8 mouse cellular contexts compared by ENCODE assay signal in the genomic region with DNA sequence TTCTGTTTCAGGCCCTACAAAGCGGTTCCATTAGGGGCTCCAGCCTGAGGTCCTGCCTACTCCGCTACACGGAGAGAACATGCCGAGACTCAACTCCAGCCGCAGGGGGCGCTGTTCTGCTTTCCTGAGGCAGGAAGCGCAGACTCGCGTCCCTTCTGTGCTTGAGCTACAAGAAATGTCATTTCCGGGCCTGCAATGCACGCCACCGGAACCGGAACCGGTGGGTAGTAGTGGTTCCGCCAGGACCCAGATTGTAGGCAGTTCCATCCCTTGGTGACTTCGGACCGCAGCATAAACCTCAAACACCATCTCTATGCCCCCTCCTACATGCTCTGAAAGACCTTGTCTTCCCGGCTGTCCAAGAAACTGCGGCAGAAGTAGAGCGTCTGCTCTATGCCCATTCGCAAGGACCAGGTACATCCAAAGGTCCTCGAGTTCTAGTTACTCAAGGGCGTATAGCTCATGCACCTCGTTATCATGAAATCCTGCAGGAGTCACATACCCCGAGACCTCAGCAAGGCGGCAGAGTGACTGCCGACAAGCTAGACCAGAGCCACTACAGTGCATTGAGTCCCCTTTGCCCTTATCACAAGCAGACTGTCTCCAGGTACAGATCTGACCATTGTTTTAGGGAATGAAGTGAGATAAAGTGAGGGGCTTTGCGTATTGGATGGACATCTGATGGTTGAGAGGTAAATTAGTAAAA. TPM values are rescaled to one million over a fixed set of nuclear protein-coding genes. Genes with fewer than 3 reads are reported as not detected.
A peak's percentile ranks its signal among the peaks of the same experiment; 100 is the strongest.
DNase-seq lines count a peak whose midpoint lies in the region; ATAC-seq and TF ChIP-seq lines count a peak whose summit lies in the region.

Gene Atp6v0e (plus strand): TSS at position 254 of the 706 bp plus-strand sequence.

- no peaks in the 10 kb centered on the region for H3K36me3 ChIP-seq in forebrain, embryonic 15.5 days

- TF ChIP-seq CTCF in lung, adult 2 months (IDR thresholded peaks at IDR 0.05; ENCODE audit: insufficient read depth, low read length): peak; percentile 90

- H3K27ac ChIP-seq in forebrain, embryonic 15.5 days (replicated peaks): peak within 1 kb of the TSS; percentile 52; the same call in 1 of the 2 replicates

- DNase-seq in ES-CJ7 (ENCODE audit: low read depth, low spot score): peak; percentile 98
- peak; percentile 93 for DNase-seq in cerebellum, adult 11 months
- peak; percentile 81 for DNase-seq in heart, postnatal 25 days (ENCODE audit: low spot score)
- peak; percentile 93 to 97 for DNase-seq in layer of hippocampus, adult 18-20 months (ENCODE audit: low spot score in 2 of 2)
- DNase-seq in lung, adult 2 months: peak; percentile 92
- peak; percentile 81 to 85 for DNase-seq in thymus, adult 18-20 months

- H3K9ac ChIP-seq in forebrain, embryonic 15.5 days (replicated peaks): peak within 1 kb of the TSS; percentile 75

- WGBS in forebrain, embryonic 15.5 days: 1% methylated on average over 28 of the region's 28 CpGs
- WGBS in lung, adult 2 months: 2% methylated on average over 28 of the region's 28 CpGs

- H3K4me2 ChIP-seq in forebrain, embryonic 15.5 days (replicated peaks): peak within 1 kb of the TSS; percentile 96

- H3K27me3 ChIP-seq in forebrain, embryonic 15.5 days: no peaks in the 10 kb centered on the region

- peak within 1 kb of the TSS; percentile 78 for H3K4me3 ChIP-seq in forebrain, embryonic 15.5 days
- H3K4me3 ChIP-seq in lung, adult 2 months (replicated peaks; ENCODE audit: extremely low read depth, low read depth, low read length): peak within 1 kb of the TSS; percentile 87

- no peaks in the 10 kb centered on the region for H3K9me3 ChIP-seq in forebrain, embryonic 15.5 days

- TF ChIP-seq POLR2A in lung, adult 2 months (IDR thresholded peaks at IDR 0.05; ENCODE audit: borderline replicate concordance, extremely low read depth, low read depth, low read length): peak; percentile 93; the same call in 1 of the 2 replicates

- H3K4me1 ChIP-seq in forebrain, embryonic 15.5 days: peaks cover 22% of the 10 kb centered on the region
- H3K4me1 ChIP-seq in lung, adult 2 months (ENCODE audit: control insufficient read depth, insufficient read depth, low read length): peaks cover 4% of the 10 kb centered on the region; the same call in 1 of the 2 replicates

- intact Hi-C loops in heart, postnatal 25 days (cut with DNase I): loop anchor here (1.0 to 5.0 kb wide), 3 partner anchors 54 to 222 kb away; partner anchors contain the start of genes Bnip1 and Crebrf

- ATAC-seq in forebrain, embryonic 15.5 days (replicated peaks): peak; percentile 91
- ATAC-seq in neutrophil, adult 5-6 weeks (ENCODE audit: extremely low read depth, insufficient number of reproducible peaks, low FRiP score, poor library complexity, severe bottlenecking): peak; percentile 94

RNA-seq across cellular contexts. Expression of gene Atp6v0e, which starts in this region (rescaled TPM):
- 140 TPM in 2 replicates for polyA plus RNA-seq in forebrain, embryonic 15.5 days (2015; fragmentation: Nextera tagmentation; extraction: Ambion mirVana)
- total RNA-seq in heart, postnatal 25 days (2021): 10 to 100 TPM; 64.5 to 66.4 TPM
- 10 to 100 TPM; 48.7 to 49.2 TPM for total RNA-seq in layer of hippocampus, adult 18-20 months (2021)
- polyA plus RNA-seq in lung, adult 2 months (2012; rRNA removed): 194 and 219 TPM in 2 replicates
- 252 and 266 TPM in 2 replicates for total RNA-seq in neutrophil, adult 5-6 weeks (2017)

Comparison
In these comparisons a context has a peak if more than half of its experiments do, and no peak if none do; other contexts are left out.
1. Peak in every context shown above with its lines: DNase-seq, ATAC-seq, H3K4me3 ChIP-seq and H3K27ac ChIP-seq.